Mouse (Mus musculus): ENCODE results near the gene Dagla. TPM values are rescaled to one million over a fixed set of nuclear protein-coding genes. Genes with fewer than 3 reads are reported as not detected.

The Dagla gene
- polyA plus RNA-seq, 1 experiment from 2014 or later: 1.8 TPM

GRCm38 (mm10) chr19:10280771-10281540, 23.7 kb downstream of the Dagla start:
- Histone ChIP-seq H3K27me3 (ENCODE audit: control insufficient read depth, insufficient read depth, low read length) (peaks cover 41% of the 10 kb centered on the region), H3K4me3 (ENCODE audit: low read depth, low read length) (no peak overlapping the region), H3K27ac (ENCODE audit: low read depth, low read length) (no peak overlapping the region), H3K4me2 (replicated peaks; ENCODE audit: low read depth, low read length) (no peak overlapping the region), H3K9ac (ENCODE audit: low read depth, low read length) (no peak overlapping the region), H3K4me1 (replicated peaks; ENCODE audit: control insufficient read depth, insufficient read depth, low read length) (peaks cover 12% of the 10 kb centered on the region), H3K36me3 (ENCODE audit: control insufficient read depth, insufficient read depth, low read length) (no peaks in the 10 kb centered on the region), H3K9me3 (ENCODE audit: control insufficient read depth, low read length) (no peaks in the 10 kb centered on the region)
- 72% methylated on average over 14 of the region's 14 CpGs for WGBS
- DNase-seq (ENCODE audit: low spot score) (no peak), ATAC-seq (ENCODE audit: low FRiP score) (no peak)

GRCm38 (mm10) chr19:10279668-10280067, 25.0 kb downstream of the Dagla start:
- Histone ChIP-seq H3K4me3 (ENCODE audit: low read depth, low read length) (no peak overlapping the region), H3K27ac (ENCODE audit: low read depth, low read length) (no peak overlapping the region), H3K4me2 (replicated peaks; ENCODE audit: low read depth, low read length) (no peak overlapping the region), H3K36me3 (ENCODE audit: control insufficient read depth, insufficient read depth, low read length) (no peaks in the 10 kb centered on the region), H3K4me1 (replicated peaks; ENCODE audit: control insufficient read depth, insufficient read depth, low read length) (peaks cover 12% of the 10 kb centered on the region), H3K9me3 (ENCODE audit: control insufficient read depth, low read length) (no peaks in the 10 kb centered on the region), H3K27me3 (ENCODE audit: control insufficient read depth, insufficient read depth, low read length) (peaks cover 46% of the 10 kb centered on the region), H3K9ac (ENCODE audit: low read depth, low read length) (no peak overlapping the region)
- DNase-seq (ENCODE audit: low spot score) (no peak), ATAC-seq (ENCODE audit: low FRiP score) (no peak)
- WGBS: 84% methylated on average over 9 of the region's 9 CpGs

GRCm38 (mm10) chr19:10278669-10279324, 25.9 kb downstream of the Dagla start:
- Histone ChIP-seq H3K9me3 (ENCODE audit: control insufficient read depth, low read length) (no peaks in the 10 kb centered on the region), H3K4me3 (ENCODE audit: low read depth, low read length) (no peak overlapping the region), H3K36me3 (ENCODE audit: control insufficient read depth, insufficient read depth, low read length) (no peaks in the 10 kb centered on the region), H3K4me2 (replicated peaks; ENCODE audit: low read depth, low read length) (no peak overlapping the region), H3K27ac (ENCODE audit: low read depth, low read length) (no peak overlapping the region), H3K4me1 (replicated peaks; ENCODE audit: control insufficient read depth, insufficient read depth, low read length) (peaks cover 12% of the 10 kb centered on the region), H3K9ac (ENCODE audit: low read depth, low read length) (no peak overlapping the region), H3K27me3 (ENCODE audit: control insufficient read depth, insufficient read depth, low read length) (peaks cover 42% of the 10 kb centered on the region)
- 27% methylated on average over 6 of the region's 6 CpGs for WGBS
- no peak for ATAC-seq (ENCODE audit: low FRiP score)
- DNase-seq (ENCODE audit: low spot score): no peak

GRCm38 (mm10) chr19:10277759-10278158, 26.9 kb downstream of the Dagla start:
- WGBS: 5% methylated on average over 5 of the region's 5 CpGs

GRCm38 (mm10) chr19:10277331-10277730, 27.3 kb downstream of the Dagla start:
- Histone ChIP-seq H3K27ac (ENCODE audit: low read depth, low read length) (no peak overlapping the region), H3K4me3 (ENCODE audit: low read depth, low read length) (no peak overlapping the region), H3K4me1 (replicated peaks; ENCODE audit: control insufficient read depth, insufficient read depth, low read length) (peaks cover 16% of the 10 kb centered on the region), H3K36me3 (ENCODE audit: control insufficient read depth, insufficient read depth, low read length) (no peaks in the 10 kb centered on the region), H3K27me3 (ENCODE audit: control insufficient read depth, insufficient read depth, low read length) (peaks cover 41% of the 10 kb centered on the region), H3K4me2 (replicated peaks; ENCODE audit: low read depth, low read length) (0 out of 2 replicates have a peak overlapping the region, but pooled peaks have one; percentile 17), H3K9me3 (ENCODE audit: control insufficient read depth, low read length) (no peaks in the 10 kb centered on the region), H3K9ac (ENCODE audit: low read depth, low read length) (no peak overlapping the region)
- under 1% methylated on average over 17 of the region's 17 CpGs for WGBS
- peak; percentile 64 for DNase-seq (ENCODE audit: low spot score)
- ATAC-seq (ENCODE audit: low FRiP score): peak; percentile 71

More at GRCm38 (mm10) chr19:10277759-10278158, 26.9 kb downstream of the Dagla start:
- no peak overlapping the region for H3K9ac ChIP-seq (ENCODE audit: low read depth, low read length)
- H3K4me2 ChIP-seq (replicated peaks; ENCODE audit: low read depth, low read length): 0 out of 2 replicates have a peak overlapping the region, but pooled peaks have one; percentile 17
- H3K4me1 ChIP-seq (replicated peaks; ENCODE audit: control insufficient read depth, insufficient read depth, low read length): peaks cover 14% of the 10 kb centered on the region
- ATAC-seq (ENCODE audit: low FRiP score): peak; percentile 60
- H3K4me3 ChIP-seq (ENCODE audit: low read depth, low read length): no peak overlapping the region
- peaks cover 41% of the 10 kb centered on the region for H3K27me3 ChIP-seq (ENCODE audit: control insufficient read depth, insufficient read depth, low read length)
- H3K27ac ChIP-seq (ENCODE audit: low read depth, low read length): no peak overlapping the region
- H3K9me3 ChIP-seq (ENCODE audit: control insufficient read depth, low read length): no peaks in the 10 kb centered on the region
- no peak for DNase-seq (ENCODE audit: low spot score)
- no peaks in the 10 kb centered on the region for H3K36me3 ChIP-seq (ENCODE audit: control insufficient read depth, insufficient read depth, low read length)

- H3K4me1 ChIP-seq (replicated peaks; ENCODE audit: control insufficient read depth, insufficient read depth, low read length): peaks cover 16% of the 10 kb centered on the region
- H3K4me3 ChIP-seq (ENCODE audit: low read depth, low read length): no peak overlapping the region
- no peak overlapping the region for H3K27ac ChIP-seq (ENCODE audit: low read depth, low read length)
- WGBS: 60% methylated on average over 12 of the region's 12 CpGs
- DNase-seq (ENCODE audit: low spot score): no peak
- H3K4me2 ChIP-seq (replicated peaks; ENCODE audit: low read depth, low read length): no peak overlapping the region
- H3K27me3 ChIP-seq (ENCODE audit: control insufficient read depth, insufficient read depth, low read length): peaks cover 41% of the 10 kb centered on the region
- no peaks in the 10 kb centered on the region for H3K36me3 ChIP-seq (ENCODE audit: control insufficient read depth, insufficient read depth, low read length)
- no peak for ATAC-seq (ENCODE audit: low FRiP score)
- H3K9ac ChIP-seq (ENCODE audit: low read depth, low read length): no peak overlapping the region
- H3K9me3 ChIP-seq (ENCODE audit: control insufficient read depth, low read length): no peaks in the 10 kb centered on the region
These were observed 28.1 kb downstream of the Dagla start for GRCm38 (mm10) chr19:10276483-10277144.

- Histone ChIP-seq H3K9me3 (ENCODE audit: control insufficient read depth, low read length) (no peaks in the 10 kb centered on the region), H3K9ac (ENCODE audit: low read depth, low read length) (no peak overlapping the region), H3K4me3 (ENCODE audit: low read depth, low read length) (no peak overlapping the region), H3K36me3 (ENCODE audit: control insufficient read depth, insufficient read depth, low read length) (no peaks in the 10 kb centered on the region), H3K27me3 (ENCODE audit: control insufficient read depth, insufficient read depth, low read length) (peaks cover 26% of the 10 kb centered on the region), H3K27ac (ENCODE audit: low read depth, low read length) (no peak overlapping the region), H3K4me2 (replicated peaks; ENCODE audit: low read depth, low read length) (no peak overlapping the region), H3K4me1 (replicated peaks; ENCODE audit: control insufficient read depth, insufficient read depth, low read length) (peaks cover 16% of the 10 kb centered on the region)
- 42% methylated on average over 5 of the region's 5 CpGs for WGBS
- DNase-seq (ENCODE audit: low spot score) (no peak), ATAC-seq (ENCODE audit: low FRiP score) (no peak)
These were observed 30.6 kb downstream of the Dagla start for GRCm38 (mm10) chr19:10274056-10274455.

- H3K27me3 ChIP-seq (ENCODE audit: control insufficient read depth, insufficient read depth, low read length): peaks cover 14% of the 10 kb centered on the region
- 0 out of 2 replicates have a peak overlapping the region, but pooled peaks have one; percentile 29 for H3K4me2 ChIP-seq (replicated peaks; ENCODE audit: low read depth, low read length)
- no peak overlapping the region for H3K9ac ChIP-seq (ENCODE audit: low read depth, low read length)
- H3K4me1 ChIP-seq (replicated peaks; ENCODE audit: control insufficient read depth, insufficient read depth, low read length): peaks cover 8% of the 10 kb centered on the region
- H3K4me3 ChIP-seq (ENCODE audit: low read depth, low read length): no peak overlapping the region
- H3K36me3 ChIP-seq (ENCODE audit: control insufficient read depth, insufficient read depth, low read length): no peaks in the 10 kb centered on the region
- WGBS: 33% methylated on average over 11 of the region's 11 CpGs
- ATAC-seq (ENCODE audit: low FRiP score): peak; percentile 56
- DNase-seq (ENCODE audit: low spot score): peak; percentile 52
- no peaks in the 10 kb centered on the region for H3K9me3 ChIP-seq (ENCODE audit: control insufficient read depth, low read length)
- no peak overlapping the region for H3K27ac ChIP-seq (ENCODE audit: low read depth, low read length)
These were observed 31.9 kb downstream of the Dagla start for GRCm38 (mm10) chr19:10272746-10273145.

All from hindbrain, embryonic 11.5 days (tissue).